Mouse (Mus musculus): ENCODE measurements at regions not wholly inside any gene's neighbourhood (a gene's known extent, or its start where the extent isn't known, plus 50 kb on each side); places are given as distances from the start of the nearest gene placed in this dataset.

DNA sequence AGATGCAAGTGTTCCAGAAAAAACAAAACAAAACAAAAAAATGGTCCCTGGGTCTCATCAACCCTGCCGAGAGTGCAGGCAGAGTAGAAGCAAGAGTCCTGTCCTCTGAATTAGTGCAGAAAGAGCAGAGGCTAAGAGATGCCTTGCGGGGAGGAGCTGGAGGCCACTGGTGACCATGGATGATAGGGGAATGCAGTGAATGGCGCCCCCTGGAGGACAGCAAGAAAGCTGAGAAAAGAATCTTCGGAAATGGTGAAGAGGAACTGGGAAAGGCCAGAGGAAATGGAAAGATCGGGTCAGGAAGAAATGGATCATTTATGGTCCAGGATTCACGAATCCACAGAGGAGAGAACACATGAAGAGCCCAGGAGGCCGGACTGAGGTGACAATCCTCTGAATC is 95.7 kb downstream of the Tsen15 start:
- TF ChIP-seq POLR2A (IDR thresholded peaks at IDR 0.05; ENCODE audit: insufficient read depth, low read length), result no peak
- TF ChIP-seq CTCF (IDR thresholded peaks at IDR 0.05; ENCODE audit: low read depth, low read length), result peak; percentile 68
- TF ChIP-seq EP300 (IDR thresholded peaks at IDR 0.05; ENCODE audit: insufficient read depth, low read depth, low read length), result no peak

Measured in ES-Bruce4 (cell line).